Mouse (Mus musculus) liver, adult 2 months (tissue): ENCODE measurements at regions not wholly inside any gene's neighbourhood (a gene's known extent, or its start where the extent isn't known, plus 50 kb on each side); places are given as distances from the start of the nearest gene placed in this dataset.

Experiments
- DNase-seq: peaks from one replicate; pipeline ENCODE4 v3.0.0-alpha.2; 2011; ENCODE audit warnings: low read depth, low spot score; ENCODE audit errors: extremely low read depth
- H3K27ac ChIP-seq: fragments of 200-500 bp; replicated peaks from 2 replicates; pipeline ENCODE4 v1.5.1; 2012; ENCODE audit warnings: low read depth, mild to moderate bottlenecking, control low read depth, inconsistent platforms, low read length; ENCODE audit not compliant: insufficient read depth
- H3K27me3 ChIP-seq: fragments of 200-500 bp; 2 replicates; pipeline ENCODE4 v1.6.1; 2012; ENCODE audit warnings: mild to moderate bottlenecking, moderate library complexity, low read length, inconsistent platforms; ENCODE audit not compliant: control insufficient read depth, insufficient read depth
- H3K36me3 ChIP-seq: fragments of 200-500 bp; 2 replicates; pipeline ENCODE4 v1.6.1; 2012; ENCODE audit warnings: low read length, inconsistent platforms; ENCODE audit not compliant: control insufficient read depth, insufficient read depth
- H3K4me1 ChIP-seq: fragments of 200-500 bp; 2 replicates; pipeline ENCODE4 v1.6.1; 2011; ENCODE audit warnings: low read length; ENCODE audit not compliant: control insufficient read depth, insufficient read depth
- H3K4me3 ChIP-seq: fragments of 200-500 bp; 2 replicates; pipeline ENCODE4 v1.5.1; 2011; ENCODE audit warnings: low read depth, mild to moderate bottlenecking, control low read depth, low read length, moderate library complexity; ENCODE audit not compliant: insufficient read depth
- H3K79me2 ChIP-seq: fragments of 200-500 bp; 2 replicates; pipeline ENCODE4 v1.6.1; 2012; ENCODE audit warnings: inconsistent platforms, mild to moderate bottlenecking, low read length, moderate library complexity; ENCODE audit not compliant: control insufficient read depth, insufficient read depth
- H3K9ac ChIP-seq: fragments of 200-500 bp; 2 replicates; pipeline ENCODE4 v1.6.1; 2012; ENCODE audit warnings: low read depth, mild to moderate bottlenecking, control low read depth, inconsistent platforms, low read length
- CTCF ChIP-seq: fragments of 200-500 bp; IDR thresholded peaks from 2 replicates; pipeline ENCODE4 v1.5.1; 2011; ENCODE audit warnings: low read depth, low read length, control low read depth
- POLR2A ChIP-seq: fragments of 200-500 bp; IDR thresholded peaks from 2 replicates; pipeline ENCODE4 v1.6.1; 2011; ENCODE audit warnings: low read length, control low read depth; ENCODE audit not compliant: insufficient read depth; ENCODE audit errors: extremely low read depth
- WGBS: fragments of 180-500 bp; shearing (Covaris S2); methylation state at CpG from one replicate; pipeline ENCODE4 v1.1.7; 2018; 5-methylcytosine and 5-hydroxymethylcytosine counted together

- H3K27ac ChIP-seq: no peak overlapping the region
- DNase-seq: no peak
- H3K36me3 ChIP-seq: no peaks in the 10 kb centered on the region
- no peaks in the 10 kb centered on the region for H3K4me1 ChIP-seq
- 73% methylated on average over 5 of the region's 5 CpGs for WGBS
- H3K9ac ChIP-seq: no peak overlapping the region
- no peaks in the 10 kb centered on the region for H3K27me3 ChIP-seq
- H3K4me3 ChIP-seq: no peak overlapping the region
- H3K79me2 ChIP-seq: no peaks in the 10 kb centered on the region
- no peak for TF ChIP-seq POLR2A
- TF ChIP-seq CTCF: no peak
These were observed 341.0 kb downstream of the 1700009N14Rik start for GRCm38 (mm10) chr4:39791096-39791495.

GRCm38 (mm10) chr4:39809950-39810349 lies 332.9 kb upstream of the Aco1 start:
- 75% methylated on average over 3 of the region's 3 CpGs for WGBS
- H3K4me3 ChIP-seq: no peak overlapping the region
- no peak overlapping the region for H3K9ac ChIP-seq
- no peaks in the 10 kb centered on the region for H3K27me3 ChIP-seq
- DNase-seq: no peak
- no peaks in the 10 kb centered on the region for H3K79me2 ChIP-seq
- no peaks in the 10 kb centered on the region for H3K36me3 ChIP-seq
- H3K27ac ChIP-seq: no peak overlapping the region
- H3K4me1 ChIP-seq: no peaks in the 10 kb centered on the region
- no peak for TF ChIP-seq CTCF
- TF ChIP-seq POLR2A: no peak

DNA sequence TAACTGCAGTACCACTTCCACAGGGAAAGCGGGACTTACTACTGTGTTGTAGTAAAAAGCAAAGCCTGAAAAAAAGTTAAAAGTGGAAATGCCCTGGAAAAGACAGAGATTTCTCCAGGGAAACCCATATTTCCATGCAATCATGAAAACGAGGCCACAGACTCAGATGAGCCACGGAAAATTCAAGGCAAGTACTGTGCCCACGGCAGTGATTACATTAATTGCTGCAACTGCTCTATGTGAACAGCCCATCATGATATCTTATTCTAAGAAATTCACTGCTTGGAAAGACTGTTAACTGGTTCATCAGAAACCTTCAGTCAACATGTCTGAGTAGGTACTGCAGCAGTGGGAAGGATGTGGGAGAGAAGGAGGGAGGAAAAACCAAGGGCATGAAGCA lies 330.1 kb upstream of the Aco1 start:
- H3K27me3 ChIP-seq: no peaks in the 10 kb centered on the region
- WGBS: 77% methylated on average over 4 of the region's 4 CpGs
- no peaks in the 10 kb centered on the region for H3K79me2 ChIP-seq
- H3K36me3 ChIP-seq: no peaks in the 10 kb centered on the region
- H3K4me3 ChIP-seq: no peak overlapping the region
- no peak overlapping the region for H3K9ac ChIP-seq
- no peak for DNase-seq
- no peak overlapping the region for H3K27ac ChIP-seq
- H3K4me1 ChIP-seq: no peaks in the 10 kb centered on the region
- TF ChIP-seq POLR2A (no peak), CTCF (no peak)

- Histone ChIP-seq H3K36me3 (no peaks in the 10 kb centered on the region), H3K4me1 (no peaks in the 10 kb centered on the region), H3K4me3 (no peak overlapping the region), H3K79me2 (no peaks in the 10 kb centered on the region), H3K27ac (no peak overlapping the region), H3K27me3 (no peaks in the 10 kb centered on the region), H3K9ac (no peak overlapping the region)
- no peak for DNase-seq
- no peak for TF ChIP-seq CTCF
- TF ChIP-seq POLR2A: no peak
These were observed 327.3 kb upstream of the Aco1 start for GRCm38 (mm10) chr4:39815620-39816019.

- TF ChIP-seq POLR2A (no peak), CTCF (no peak)
- WGBS: 70% methylated on average over 4 of the region's 4 CpGs
- H3K4me3 ChIP-seq: no peak overlapping the region
These were observed 325.2 kb upstream of the Aco1 start for GRCm38 (mm10) chr4:39817675-39818074.

DNA sequence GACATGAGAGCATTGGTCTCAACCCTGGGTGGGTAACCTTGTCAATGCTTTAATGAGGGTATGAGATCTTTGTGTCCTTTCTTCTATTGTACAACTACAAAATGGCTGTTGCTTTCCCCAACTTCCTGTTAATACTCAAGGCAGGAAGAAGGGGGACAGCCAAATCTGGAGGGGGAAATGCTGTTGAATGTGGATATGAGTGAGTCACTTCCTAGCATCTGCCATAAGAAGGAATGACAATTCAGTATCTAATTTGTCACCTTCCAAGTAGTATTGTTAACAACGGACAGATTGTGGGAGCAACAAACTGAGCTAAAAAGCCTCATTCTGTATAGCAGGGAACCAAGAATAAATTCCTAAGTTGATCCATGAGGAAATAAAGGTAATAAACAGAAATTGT lies 309.2 kb upstream of the Aco1 start:
- H3K36me3 ChIP-seq: no peaks in the 10 kb centered on the region
- no peak overlapping the region for H3K9ac ChIP-seq
- H3K79me2 ChIP-seq: no peaks in the 10 kb centered on the region
- no peaks in the 10 kb centered on the region for H3K27me3 ChIP-seq
- H3K27ac ChIP-seq: no peak overlapping the region
- H3K4me3 ChIP-seq: no peak overlapping the region
- TF ChIP-seq POLR2A (no peak), CTCF (no peak)
- DNase-seq: no peak
- WGBS: 75% methylated on average over 1 of the region's 1 CpGs
- no peaks in the 10 kb centered on the region for H3K4me1 ChIP-seq

More at GRCm38 (mm10) chr4:39817675-39818074, 325.2 kb upstream of the Aco1 start:
- Histone ChIP-seq H3K79me2 (no peaks in the 10 kb centered on the region), H3K4me1 (no peaks in the 10 kb centered on the region), H3K9ac (no peak overlapping the region), H3K27ac (no peak overlapping the region), H3K27me3 (no peaks in the 10 kb centered on the region), H3K36me3 (no peaks in the 10 kb centered on the region)
- no peak for DNase-seq
